Mouse (Mus musculus) embryonic facial prominence, embryonic 15.5 days (tissue): ENCODE results near the gene Arhgap8. TPM values are rescaled to one million over a fixed set of nuclear protein-coding genes. Genes with fewer than 3 reads are reported as not detected.

ENCODE experiments used
- ATAC-seq: fragments of 200-750 bp; cut with Nextera tagmentation; 2 replicates; pipeline ENCODE4 v1.8.0; 2017; ENCODE audit warnings: low read depth, moderate TSS enrichment; ENCODE audit not compliant: insufficient number of reproducible peaks, low FRiP score, low TSS enrichment
- H3K27ac ChIP-seq: fragments of 300-500 bp; sonication (generic); replicated peaks from 2 replicates; pipeline ENCODE4 v1.5.1; 2015; ENCODE audit warnings: mild to moderate bottlenecking, inconsistent platforms
- H3K27me3 ChIP-seq: fragments of 300-500 bp; sonication (generic); 2 replicates; pipeline ENCODE4 v1.6.1; 2015; ENCODE audit warnings: inconsistent platforms
- H3K36me3 ChIP-seq: fragments of 300-500 bp; sonication (generic); 2 replicates; pipeline ENCODE4 v1.6.1; 2015; ENCODE audit warnings: mild to moderate bottlenecking, inconsistent platforms
- H3K4me1 ChIP-seq: fragments of 300-500 bp; sonication (generic); 2 replicates; pipeline ENCODE4 v1.6.1; 2015; ENCODE audit warnings: inconsistent platforms
- H3K4me2 ChIP-seq: fragments of 300-500 bp; sonication (generic); replicated peaks from 2 replicates; pipeline ENCODE4 v1.6.1; 2015; ENCODE audit warnings: mild to moderate bottlenecking, inconsistent platforms
- H3K4me3 ChIP-seq: fragments of 300-500 bp; sonication (generic); replicated peaks from 2 replicates; pipeline ENCODE4 v1.5.1; 2015; ENCODE audit warnings: mild to moderate bottlenecking, inconsistent platforms
- H3K9ac ChIP-seq: fragments of 300-500 bp; sonication (generic); 2 replicates; pipeline ENCODE4 v1.6.1; 2015; ENCODE audit warnings: inconsistent platforms
- H3K9me3 ChIP-seq: fragments of 300-500 bp; sonication (generic); replicated peaks from 2 replicates; pipeline ENCODE4 v1.6.1; 2016; ENCODE audit warnings: inconsistent platforms
- WGBS: fragments of 180-500 bp; shearing (Covaris S2); methylation state at CpG from one replicate; pipeline ENCODE4 v1.1.7; 2015; 5-methylcytosine and 5-hydroxymethylcytosine counted together
- polyA plus RNA-seq: library from polyadenylated mRNA; unstranded; fragments of >200 nt; fragmentation: Nextera tagmentation; extraction: Ambion mirVana; gene quantifications from 2 replicates; pipeline ENCODE4 v1.2.1, GENCODE M21; 2015

Arhgap8 gene
- polyA plus RNA-seq, 1 experiment from 2014 or later = 6.3 TPM

- Histone ChIP-seq H3K4me3 (no peak overlapping the region), H3K4me1 (no peaks in the 10 kb centered on the region), H3K9ac (no peak overlapping the region), H3K4me2 (no peak overlapping the region), H3K9me3 (no peaks in the 10 kb centered on the region), H3K27me3 (no peaks in the 10 kb centered on the region), H3K36me3 (no peaks in the 10 kb centered on the region; the same call in 1 of the 2 replicates), H3K27ac (no peak overlapping the region)
- WGBS = 57% methylated on average over 3 of the region's 3 CpGs
- ATAC-seq = no peak
Observed at GRCm38 (mm10) chr15:84803685-84804084, 83.8 kb downstream of the Arhgap8 start.

- Histone ChIP-seq H3K9ac (no peak overlapping the region), H3K9me3 (no peaks in the 10 kb centered on the region), H3K27ac (no peak overlapping the region), H3K36me3 (no peaks in the 10 kb centered on the region), H3K27me3 (no peaks in the 10 kb centered on the region), H3K4me3 (no peak overlapping the region), H3K4me1 (no peaks in the 10 kb centered on the region), H3K4me2 (no peak overlapping the region)
- no peak for ATAC-seq
- WGBS = 77% methylated on average over 21 of the region's 21 CpGs
Observed at GRCm38 (mm10) chr15:84809275-84809952, 89.6 kb downstream of the Arhgap8 start.

GRCm38 (mm10) chr15:84811126-84811525 is 91.3 kb downstream of the Arhgap8 start:
- no peak overlapping the region for H3K4me2 ChIP-seq
- H3K4me1 ChIP-seq = no peaks in the 10 kb centered on the region
- H3K36me3 ChIP-seq = no peaks in the 10 kb centered on the region
- no peak overlapping the region for H3K4me3 ChIP-seq
- no peak overlapping the region for H3K9ac ChIP-seq
- WGBS = 72% methylated on average over 5 of the region's 5 CpGs
- ATAC-seq = no peak
- H3K27ac ChIP-seq = no peak overlapping the region
- H3K9me3 ChIP-seq = no peaks in the 10 kb centered on the region
- no peaks in the 10 kb centered on the region for H3K27me3 ChIP-seq

- no peaks in the 10 kb centered on the region for H3K9me3 ChIP-seq
- no peaks in the 10 kb centered on the region for H3K27me3 ChIP-seq
- no peaks in the 10 kb centered on the region for H3K4me1 ChIP-seq
- H3K4me2 ChIP-seq = no peak overlapping the region
- no peaks in the 10 kb centered on the region for H3K36me3 ChIP-seq
- H3K27ac ChIP-seq = no peak overlapping the region
- no peak overlapping the region for H3K9ac ChIP-seq
- no peak overlapping the region for H3K4me3 ChIP-seq
- 68% methylated on average over 11 of the region's 11 CpGs for WGBS
- no peak for ATAC-seq
Observed at GRCm38 (mm10) chr15:84812831-84813357, 93.0 kb downstream of the Arhgap8 start.

GRCm38 (mm10) chr15:84815171-84815570 is 95.3 kb downstream of the Arhgap8 start:
- WGBS = 32% methylated on average over 4 of the region's 4 CpGs
- no peak overlapping the region for H3K9ac ChIP-seq

GRCm38 (mm10) chr15:84817589-84817988 is 97.7 kb downstream of the Arhgap8 start:
- Histone ChIP-seq H3K4me1 (no peaks in the 10 kb centered on the region), H3K27ac (no peak overlapping the region), H3K9me3 (no peaks in the 10 kb centered on the region), H3K4me2 (no peak overlapping the region), H3K27me3 (no peaks in the 10 kb centered on the region), H3K9ac (no peak overlapping the region), H3K4me3 (no peak overlapping the region), H3K36me3 (no peaks in the 10 kb centered on the region)
- WGBS = 81% methylated on average over 3 of the region's 3 CpGs
- ATAC-seq = no peak

More at GRCm38 (mm10) chr15:84815171-84815570, 95.3 kb downstream of the Arhgap8 start:
- Histone ChIP-seq H3K4me2 (no peak overlapping the region), H3K9me3 (no peaks in the 10 kb centered on the region), H3K27ac (no peak overlapping the region), H3K27me3 (no peaks in the 10 kb centered on the region), H3K4me3 (no peak overlapping the region), H3K4me1 (no peaks in the 10 kb centered on the region), H3K36me3 (no peaks in the 10 kb centered on the region)
- no peak for ATAC-seq

- H3K9ac ChIP-seq = no peak overlapping the region
- no peaks in the 10 kb centered on the region for H3K9me3 ChIP-seq
- H3K4me2 ChIP-seq = no peak overlapping the region
- H3K27ac ChIP-seq = no peak overlapping the region
- H3K27me3 ChIP-seq = no peaks in the 10 kb centered on the region
- ATAC-seq = no peak
- H3K4me1 ChIP-seq = no peaks in the 10 kb centered on the region
- no peak overlapping the region for H3K4me3 ChIP-seq
- 76% methylated on average over 11 of the region's 11 CpGs for WGBS
- no peaks in the 10 kb centered on the region for H3K36me3 ChIP-seq
Observed at GRCm38 (mm10) chr15:84818284-84818683, 98.4 kb downstream of the Arhgap8 start.

GRCm38 (mm10) chr15:84820811-84821210 is 101.0 kb downstream of the Arhgap8 start:
- H3K9ac ChIP-seq = no peak overlapping the region
- H3K36me3 ChIP-seq = no peaks in the 10 kb centered on the region
- no peak overlapping the region for H3K4me2 ChIP-seq
- ATAC-seq = no peak
- H3K4me3 ChIP-seq = no peak overlapping the region
- H3K27ac ChIP-seq = no peak overlapping the region
- H3K9me3 ChIP-seq = no peaks in the 10 kb centered on the region
- WGBS = 89% methylated on average over 4 of the region's 4 CpGs
- no peaks in the 10 kb centered on the region for H3K27me3 ChIP-seq
- H3K4me1 ChIP-seq = no peaks in the 10 kb centered on the region

Other genes with a start within 250 kb of the Arhgap8 start
- 19.5 and 21.5 TPM in 2 replicates for gene Rtl6, start 162.2 kb upstream of the Arhgap8 start, polyA plus RNA-seq
- gene Prr5, start 50.4 kb upstream of the Arhgap8 start, polyA plus RNA-seq = 31.4 and 34.6 TPM in 2 replicates
- 0.68 and 1.2 TPM in 2 replicates for gene Phf21b, start 136.0 kb downstream of the Arhgap8 start, polyA plus RNA-seq
- gene Gm29666, start 200.0 kb downstream of the Arhgap8 start, polyA plus RNA-seq = 0.72 and 0.75 TPM in 2 replicates
- 30.6 and 32.1 TPM in 2 replicates for gene Nup50, start 203.4 kb downstream of the Arhgap8 start, polyA plus RNA-seq